Mouse (Mus musculus) bone marrow, adult 2 months (tissue): ENCODE measurements around the gene Hes7.

Experiments used
- CTCF ChIP-seq: fragments of 200-500 bp; IDR thresholded peaks from 2 replicates; pipeline ENCODE4 v1.5.1; 2011; ENCODE audit warnings: low read length, control low read depth; ENCODE audit not compliant: control insufficient read depth, insufficient read depth
- POLR2A ChIP-seq: fragments of 200-500 bp; IDR thresholded peaks from 2 replicates; pipeline ENCODE4 v1.6.1; 2011; ENCODE audit warnings: low read depth, mild to moderate bottlenecking, control low read depth, low read length, borderline replicate concordance; ENCODE audit not compliant: control insufficient read depth

DNA sequence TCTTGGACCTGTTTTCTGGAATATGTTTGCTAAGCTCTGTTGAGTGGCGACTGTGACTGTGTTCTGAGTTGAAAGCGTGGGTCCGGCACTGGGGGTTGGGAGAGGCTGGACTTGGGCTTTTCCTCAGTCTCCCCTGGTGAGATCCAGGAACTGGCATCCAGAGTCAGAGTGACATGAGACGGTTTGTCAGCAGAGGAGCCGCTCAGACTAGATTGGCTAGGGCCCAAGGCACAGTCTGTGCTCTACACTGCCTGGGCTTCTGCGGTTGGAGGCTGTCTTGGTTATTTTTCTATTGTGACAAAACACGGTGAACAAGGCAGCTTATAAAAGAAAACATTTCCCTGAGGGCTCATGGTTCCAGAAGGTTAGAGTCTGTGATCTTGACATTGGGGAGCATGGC is 27.3 kb downstream of the Hes7 start:
- TF ChIP-seq CTCF (no peak), POLR2A (no peak)
